Mouse (Mus musculus) bone marrow, adult 2 months (tissue): Measurements from ENCODE around the gene Padi2.

Experiments
- CTCF ChIP-seq: fragments of 200-500 bp; IDR thresholded peaks from 2 replicates; pipeline ENCODE4 v1.5.1; 2011; ENCODE audit warnings: low read length, control low read depth; ENCODE audit not compliant: control insufficient read depth, insufficient read depth
- POLR2A ChIP-seq: fragments of 200-500 bp; IDR thresholded peaks from 2 replicates; pipeline ENCODE4 v1.6.1; 2011; ENCODE audit warnings: low read depth, mild to moderate bottlenecking, control low read depth, low read length, borderline replicate concordance; ENCODE audit not compliant: control insufficient read depth

- TF ChIP-seq POLR2A, result no peak
- TF ChIP-seq CTCF, result no peak
These were observed 68.3 kb downstream of the Padi2 start for GRCm38 (mm10) chr4:140974408-140974807.
